Mouse (Mus musculus) myocyte (in vitro differentiated cells): ENCODE data around the gene Ptprd. TPM values are rescaled to one million over a fixed set of nuclear protein-coding genes. Genes with fewer than 3 reads are reported as not detected.

Source experiments
- H3K27me3 ChIP-seq: one replicate; pipeline ENCODE4 v1.6.1; 2011; ENCODE audit not compliant: control insufficient read depth, insufficient read depth, insufficient read length
- H3K36me3 ChIP-seq: one replicate; pipeline ENCODE4 v1.6.1; 2011; ENCODE audit not compliant: control insufficient read depth, insufficient read depth
- H3K4me2 ChIP-seq: one replicate; pipeline ENCODE4 v1.6.1; 2011; ENCODE audit warnings: low read depth, control low read depth
- H3K4me3 ChIP-seq: one replicate; pipeline ENCODE4 v1.5.1; 2011; ENCODE audit warnings: mild to moderate bottlenecking, control low read depth, moderate library complexity
- H3K79me2 ChIP-seq: one replicate; pipeline ENCODE4 v1.6.1; 2011; ENCODE audit not compliant: control insufficient read depth, insufficient read depth
- H3ac ChIP-seq: one replicate; pipeline ENCODE4 v1.6.1; 2011; ENCODE audit not compliant: control insufficient read depth, insufficient read length
- CEBPB ChIP-seq: IDR thresholded peaks from 2 replicates; pipeline ENCODE4 v1.6.1; 2011; ENCODE audit warnings: mild to moderate bottlenecking, moderate library complexity; ENCODE audit not compliant: poor library complexity, insufficient read depth, severe bottlenecking
- E2F4 ChIP-seq: IDR thresholded peaks from one replicate; pipeline ENCODE4 v1.6.1; 2011; ENCODE audit warnings: mild to moderate bottlenecking, control low read depth, moderate library complexity; ENCODE audit not compliant: insufficient read depth
- MAX ChIP-seq: IDR thresholded peaks from one replicate; pipeline ENCODE4 v1.6.1; 2011; ENCODE audit warnings: low read depth, mild to moderate bottlenecking, control low read depth
- MYOD1 ChIP-seq, 3 experiments: IDR thresholded peaks; one replicate each; pipeline ENCODE4 v1.6.1; 2011; ENCODE audit warnings: control low read depth in 2 of 3, low read depth in 2 of 3, mild to moderate bottlenecking in 2 of 3, moderate library complexity in 1 of 3; ENCODE audit not compliant: insufficient read length in 2 of 3, control insufficient read depth in 1 of 3
- MYOG ChIP-seq, 3 experiments: IDR thresholded peaks; one replicate each; pipeline ENCODE4 v1.6.1; 2011; ENCODE audit warnings: control low read depth in 2 of 3, low read depth in 2 of 3, mild to moderate bottlenecking in 2 of 3; ENCODE audit not compliant: insufficient read length in 2 of 3, control insufficient read depth in 1 of 3, insufficient read depth in 1 of 3
- POLR2A ChIP-seq: IDR thresholded peaks from one replicate; pipeline ENCODE4 v1.6.1; 2011; ENCODE audit warnings: low read depth, mild to moderate bottlenecking, control low read depth, moderate library complexity; ENCODE audit not compliant: insufficient read length
- POLR2AphosphoS2 ChIP-seq: IDR thresholded peaks from one replicate; pipeline ENCODE4 v1.6.1; 2011; ENCODE audit warnings: low read depth, control low read depth; ENCODE audit not compliant: insufficient read length
- REST ChIP-seq: IDR thresholded peaks from one replicate; pipeline ENCODE4 v1.6.1; 2011; ENCODE audit warnings: mild to moderate bottlenecking, control low read depth, moderate library complexity; ENCODE audit not compliant: insufficient read depth, insufficient read length
- SRF ChIP-seq: IDR thresholded peaks from one replicate; pipeline ENCODE4 v1.6.1; 2011; ENCODE audit warnings: low read depth; ENCODE audit not compliant: control insufficient read depth, insufficient read length
- TCF12 ChIP-seq: IDR thresholded peaks from one replicate; pipeline ENCODE4 v1.6.1; 2011; ENCODE audit warnings: mild to moderate bottlenecking, control low read depth; ENCODE audit not compliant: poor library complexity, insufficient read depth, severe bottlenecking
- TCF3 ChIP-seq: IDR thresholded peaks from one replicate; pipeline ENCODE4 v1.6.1; 2011; ENCODE audit warnings: low read depth, control low read depth; ENCODE audit not compliant: insufficient read length
- USF1 ChIP-seq: IDR thresholded peaks from one replicate; pipeline ENCODE4 v1.6.1; 2011; ENCODE audit warnings: low read depth, mild to moderate bottlenecking, control low read depth, moderate library complexity
- polyA plus RNA-seq: library from polyadenylated mRNA; unstranded; fragments of >200 nt; fragmentation: generic; extraction: Trizol; gene quantifications from one replicate; pipeline ENCODE4 v1.2.1, GENCODE M21; 2012; ENCODE audit warnings: missing spikeins

The Ptprd gene
- polyA plus RNA-seq, 1 experiment: 2.9 TPM

GRCm38 (mm10) chr4:76503279-76503601 is 1708.5 kb downstream of the Ptprd start:
- Histone ChIP-seq H3ac (no peak overlapping the region), H3K4me3 (no peak overlapping the region), H3K36me3 (no peaks in the 10 kb centered on the region), H3K4me2 (no peak overlapping the region), H3K27me3 (no peaks in the 10 kb centered on the region), H3K79me2 (no peaks in the 10 kb centered on the region)
- TF ChIP-seq SRF: no peak
- TF ChIP-seq MAX: no peak
- no peak for TF ChIP-seq CEBPB
- no peak for TF ChIP-seq TCF3
- TF ChIP-seq REST: no peak
- TF ChIP-seq POLR2AphosphoS2: no peak
- no peak for TF ChIP-seq POLR2A
- TF ChIP-seq E2F4: no peak
- no peak for TF ChIP-seq USF1
- no peak for TF ChIP-seq MYOD1 (IDR thresholded peaks at IDR 0.05; ENCODE audit: control insufficient read depth in 1 of 3, insufficient read length in 2 of 3, low read depth in 2 of 3)
- no peak for TF ChIP-seq MYOG (IDR thresholded peaks at IDR 0.05; ENCODE audit: control insufficient read depth in 1 of 3, insufficient read depth in 1 of 3, insufficient read length in 2 of 3, low read depth in 2 of 3)
- no peak for TF ChIP-seq TCF12

- no peak overlapping the region for H3K4me3 ChIP-seq
Observed at GRCm38 (mm10) chr4:76502575-76503278, 1709.0 kb downstream of the Ptprd start.

GRCm38 (mm10) chr4:76485848-76486247 is 1725.9 kb downstream of the Ptprd start:
- Histone ChIP-seq H3K4me2 (no peak overlapping the region), H3K79me2 (no peaks in the 10 kb centered on the region), H3ac (no peak overlapping the region), H3K27me3 (no peaks in the 10 kb centered on the region), H3K4me3 (no peak overlapping the region), H3K36me3 (no peaks in the 10 kb centered on the region)
- TF ChIP-seq CEBPB (no peak), MAX (no peak), SRF (no peak), POLR2AphosphoS2 (no peak), MYOG (IDR thresholded peaks at IDR 0.05; ENCODE audit: control insufficient read depth in 1 of 3, insufficient read depth in 1 of 3, insufficient read length in 2 of 3, low read depth in 2 of 3) (no peak), REST (no peak), E2F4 (no peak), POLR2A (no peak), TCF3 (no peak), TCF12 (no peak), MYOD1 (IDR thresholded peaks at IDR 0.05; ENCODE audit: control insufficient read depth in 1 of 3, insufficient read length in 2 of 3, low read depth in 2 of 3) (no peak), USF1 (no peak)

More at GRCm38 (mm10) chr4:76502575-76503278, 1709.0 kb downstream of the Ptprd start:
- Histone ChIP-seq H3K4me2 (no peak overlapping the region), H3K79me2 (no peaks in the 10 kb centered on the region), H3ac (no peak overlapping the region), H3K36me3 (no peaks in the 10 kb centered on the region), H3K27me3 (no peaks in the 10 kb centered on the region)
- no peak for TF ChIP-seq REST
- no peak for TF ChIP-seq TCF12
- no peak for TF ChIP-seq MAX
- no peak for TF ChIP-seq CEBPB
- no peak for TF ChIP-seq E2F4
- TF ChIP-seq MYOG (IDR thresholded peaks at IDR 0.05; ENCODE audit: control insufficient read depth in 1 of 3, insufficient read depth in 1 of 3, insufficient read length in 2 of 3, low read depth in 2 of 3): no peak
- TF ChIP-seq POLR2A: no peak
- TF ChIP-seq TCF3: no peak
- no peak for TF ChIP-seq POLR2AphosphoS2
- no peak for TF ChIP-seq MYOD1 (IDR thresholded peaks at IDR 0.05; ENCODE audit: control insufficient read depth in 1 of 3, insufficient read length in 2 of 3, low read depth in 2 of 3)
- TF ChIP-seq SRF: no peak
- no peak for TF ChIP-seq USF1

GRCm38 (mm10) chr4:76468366-76469100 is 1743.2 kb downstream of the Ptprd start:
- no peak overlapping the region for H3K4me3 ChIP-seq
- H3K79me2 ChIP-seq: no peaks in the 10 kb centered on the region
- no peaks in the 10 kb centered on the region for H3K27me3 ChIP-seq
- no peak overlapping the region for H3K4me2 ChIP-seq
- no peak overlapping the region for H3ac ChIP-seq
- H3K36me3 ChIP-seq: no peaks in the 10 kb centered on the region
- no peak for TF ChIP-seq SRF
- no peak for TF ChIP-seq E2F4
- TF ChIP-seq POLR2A: no peak
- TF ChIP-seq TCF3: no peak
- TF ChIP-seq CEBPB: no peak

- Histone ChIP-seq H3K27me3 (no peaks in the 10 kb centered on the region), H3K4me3 (no peak overlapping the region)
- no peak for TF ChIP-seq TCF12
- no peak for TF ChIP-seq REST
- no peak for TF ChIP-seq E2F4
- no peak for TF ChIP-seq SRF
- TF ChIP-seq USF1: no peak
- no peak for TF ChIP-seq CEBPB
- TF ChIP-seq TCF3: no peak
Observed at GRCm38 (mm10) chr4:76464682-76465081, 1747.1 kb downstream of the Ptprd start.

More at GRCm38 (mm10) chr4:76464682-76465081, 1747.1 kb downstream of the Ptprd start:
- no peak overlapping the region for H3ac ChIP-seq
- no peaks in the 10 kb centered on the region for H3K79me2 ChIP-seq
- no peaks in the 10 kb centered on the region for H3K36me3 ChIP-seq
- no peak overlapping the region for H3K4me2 ChIP-seq
